Mouse (Mus musculus) thymus, adult 2 months (tissue): Measurements from ENCODE around the gene Tnfrsf13c. TPM values are rescaled to one million over a fixed set of nuclear protein-coding genes. Genes with fewer than 3 reads are reported as not detected.

Experiments used
- DNase-seq: peaks from one replicate; pipeline ENCODE4 v3.0.0; 2021
- H3K27ac ChIP-seq: fragments of 200-500 bp; 2 replicates; pipeline ENCODE4 v1.5.1; 2012; ENCODE audit warnings: low read length, control low read depth; ENCODE audit not compliant: control insufficient read depth, insufficient read depth
- H3K27me3 ChIP-seq: fragments of 200-500 bp; 2 replicates; pipeline ENCODE4 v1.6.1; 2012; ENCODE audit warnings: mild to moderate bottlenecking, low read length, moderate library complexity, mixed read lengths; ENCODE audit not compliant: control insufficient read depth, insufficient read depth
- H3K36me3 ChIP-seq: fragments of 200-500 bp; 2 replicates; pipeline ENCODE4 v1.6.1; 2012; ENCODE audit warnings: mild to moderate bottlenecking, low read length, moderate library complexity; ENCODE audit not compliant: control insufficient read depth, insufficient read depth
- H3K4me1 ChIP-seq: fragments of 200-500 bp; replicated peaks from 2 replicates; pipeline ENCODE4 v1.6.1; 2012; ENCODE audit warnings: low read length; ENCODE audit not compliant: control insufficient read depth, insufficient read depth
- H3K4me3 ChIP-seq: fragments of 200-500 bp; 2 replicates; pipeline ENCODE4 v1.5.1; 2012; ENCODE audit warnings: mild to moderate bottlenecking, low read length, control low read depth, moderate library complexity; ENCODE audit not compliant: control insufficient read depth, insufficient read depth
- CTCF ChIP-seq: fragments of 200-500 bp; IDR thresholded peaks from 2 replicates; pipeline ENCODE4 v1.5.1; 2012; ENCODE audit warnings: mild to moderate bottlenecking, control low read depth, low read length, moderate library complexity, borderline replicate concordance; ENCODE audit not compliant: control insufficient read depth, poor library complexity, insufficient read depth; ENCODE audit errors: extremely low read depth
- POLR2A ChIP-seq: fragments of 200-500 bp; IDR thresholded peaks from 2 replicates; pipeline ENCODE4 v1.6.1; 2012; ENCODE audit warnings: mild to moderate bottlenecking, low read length, control low read depth, moderate library complexity; ENCODE audit not compliant: control insufficient read depth, poor library complexity, insufficient read depth; ENCODE audit errors: extremely low read depth
- whole genome bisulfite sequencing: fragments of 180-500 bp; shearing (Covaris S2); methylation state at CpG from one replicate; pipeline ENCODE4 v1.1.7; 2018; 5-methylcytosine and 5-hydroxymethylcytosine counted together
- polyA plus RNA-seq: library from polyadenylated mRNA; depleted of rRNA; stranded (reverse); fragments of >200 nt; gene quantifications from 2 replicates; pipeline ENCODE4 v1.2.3, GENCODE M21; 2012

The Tnfrsf13c gene
- polyA plus RNA-seq, 1 experiment = 4.3 TPM

DNA sequence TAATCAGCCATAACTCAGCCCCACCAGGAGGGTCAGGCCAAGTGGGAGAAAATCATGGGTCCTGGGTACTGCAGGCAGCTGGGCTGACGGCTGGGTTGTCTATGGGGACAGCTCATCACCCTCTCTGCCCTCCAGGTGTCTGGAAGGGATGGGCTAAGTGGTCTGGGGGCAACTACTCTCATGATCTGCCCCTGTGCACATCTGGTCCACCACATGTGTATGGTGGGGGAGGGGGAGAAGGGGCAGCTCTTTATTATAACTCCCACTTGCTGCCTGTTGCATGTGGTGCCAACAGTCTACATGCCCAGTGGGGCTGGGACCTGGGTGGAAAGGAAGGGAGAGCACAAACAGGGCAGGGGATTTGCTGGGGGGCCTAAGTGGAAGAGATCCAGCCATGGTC is 13.4 kb downstream of the Tnfrsf13c start:
- Histone ChIP-seq H3K27ac (no peak overlapping the region), H3K36me3 (peaks cover 3% of the 10 kb centered on the region; the same call in 1 of the 2 replicates), H3K4me3 (no peak overlapping the region), H3K4me1 (peaks cover 7% of the 10 kb centered on the region; the same call in 1 of the 2 replicates), H3K27me3 (peaks cover 10% of the 10 kb centered on the region; the same call in 1 of the 2 replicates)
- TF ChIP-seq POLR2A (no peak), CTCF (no peak)
- no peak for DNase-seq
- 87% methylated on average over 1 of the region's 1 CpGs for WGBS

DNA sequence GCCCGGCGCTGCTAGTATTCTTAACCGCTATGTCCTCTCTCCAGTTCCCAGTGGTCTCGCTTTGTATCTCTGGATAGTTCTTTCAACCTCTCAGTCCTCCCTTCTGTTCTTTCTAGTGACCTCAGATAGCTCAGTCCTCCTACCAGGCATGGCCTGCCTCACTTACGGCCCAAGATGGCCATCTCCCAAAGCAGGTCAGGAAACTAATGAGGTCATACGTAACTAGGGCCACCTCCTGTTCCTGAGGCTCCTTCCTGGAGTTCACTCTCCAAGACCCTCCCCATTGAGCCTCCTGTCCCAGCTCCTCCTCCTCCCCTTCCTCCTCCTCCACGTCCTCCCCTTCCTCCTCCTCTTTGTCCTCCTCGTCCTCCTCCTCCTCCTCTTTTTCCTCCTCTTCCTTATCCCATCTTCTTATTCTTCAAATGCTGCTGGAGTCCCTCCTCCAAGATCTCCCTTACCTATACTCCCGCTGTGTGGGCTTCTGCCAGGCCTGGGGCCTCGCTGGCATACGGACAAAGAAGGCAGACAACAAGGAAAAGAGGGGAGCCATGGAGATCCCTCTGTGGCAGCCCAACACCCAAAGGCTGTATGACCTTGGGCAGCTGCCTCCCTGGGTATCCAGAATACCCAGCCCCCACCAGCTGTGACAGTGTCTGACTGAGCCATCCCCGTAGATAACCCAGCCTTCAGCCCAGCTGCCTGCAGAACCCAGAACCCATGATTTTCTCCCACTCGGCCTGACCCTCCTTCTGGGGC is 14.7 kb downstream of the Tnfrsf13c start:
- peaks cover 10% of the 10 kb centered on the region; the same call in 1 of the 2 replicates for H3K27me3 ChIP-seq
- no peak for TF ChIP-seq CTCF
- no peak for TF ChIP-seq POLR2A
- DNase-seq = no peak

DNA sequence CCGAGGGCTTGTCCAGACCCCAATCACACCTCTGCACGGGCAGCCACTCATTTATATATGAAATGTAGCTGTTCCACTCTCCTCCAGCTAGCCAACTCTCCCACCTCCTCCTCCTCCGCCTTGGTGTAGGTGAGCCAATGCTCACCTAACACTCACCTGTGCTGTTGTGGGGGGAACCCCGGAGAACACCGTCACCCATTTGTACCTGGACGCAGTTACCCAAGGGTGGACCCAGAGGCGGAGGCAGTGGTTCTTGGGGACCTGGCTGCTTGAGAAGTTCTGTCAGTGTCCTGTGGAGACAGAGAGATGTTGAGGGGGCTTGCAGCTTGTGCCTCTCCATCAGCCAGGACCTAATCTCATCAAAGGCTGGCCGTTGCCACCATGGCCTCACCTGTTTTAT is 15.9 kb downstream of the Tnfrsf13c start:
- 91% methylated on average over 8 of the region's 8 CpGs for WGBS
- peaks cover 10% of the 10 kb centered on the region; the same call in 1 of the 2 replicates for H3K27me3 ChIP-seq
- H3K4me1 ChIP-seq = peaks cover 7% of the 10 kb centered on the region; the same call in 1 of the 2 replicates
- no peak for DNase-seq
- no peak overlapping the region for H3K4me3 ChIP-seq
- no peak for TF ChIP-seq POLR2A
- no peak for TF ChIP-seq CTCF
- H3K36me3 ChIP-seq = peaks cover 13% of the 10 kb centered on the region; the same call in 1 of the 2 replicates
- H3K27ac ChIP-seq = no peak overlapping the region

More for the DNA sequence above, 14.7 kb downstream of the Tnfrsf13c start:
- WGBS = 92% methylated on average over 13 of the region's 13 CpGs
- peaks cover 7% of the 10 kb centered on the region; the same call in 1 of the 2 replicates for H3K4me1 ChIP-seq
- H3K36me3 ChIP-seq = peaks cover 8% of the 10 kb centered on the region; the same call in 1 of the 2 replicates
- H3K4me3 ChIP-seq = no peak overlapping the region
- no peak overlapping the region for H3K27ac ChIP-seq

DNA sequence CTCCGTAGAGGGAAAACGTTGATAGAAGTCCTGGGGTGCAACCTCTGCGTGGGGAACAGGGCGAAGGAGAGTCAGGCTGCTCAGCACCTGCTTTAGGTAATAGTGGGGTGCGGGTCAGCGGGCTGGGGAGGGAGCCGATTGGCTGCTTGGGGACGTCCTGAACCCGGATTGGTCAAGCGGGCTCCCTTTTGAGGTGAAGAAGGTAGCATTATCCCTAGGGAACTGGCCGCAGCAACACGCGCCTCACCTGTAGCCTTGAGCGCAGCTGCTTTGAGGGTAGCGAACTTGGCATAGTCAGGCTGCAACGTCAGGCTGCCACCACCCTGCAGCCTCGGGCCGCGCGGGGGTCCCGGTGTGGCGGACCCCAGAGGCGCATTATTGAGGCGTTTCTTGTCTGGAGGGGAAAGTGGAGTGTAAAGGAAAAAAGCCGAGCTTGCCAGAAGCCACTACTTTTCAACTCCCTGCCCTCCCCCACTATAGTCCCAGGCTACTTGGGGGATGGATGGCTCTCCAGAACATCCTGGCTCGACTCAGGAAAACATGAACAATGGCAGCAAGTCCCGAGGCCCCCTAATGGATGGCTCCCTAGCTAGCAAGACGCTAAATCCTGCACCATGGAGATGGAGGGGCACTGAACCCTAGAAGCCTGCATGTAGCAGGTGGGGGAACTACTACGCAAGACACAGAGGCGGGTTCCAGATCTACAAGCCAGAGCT is 16.5 kb downstream of the Tnfrsf13c start:
- H3K27me3 ChIP-seq = peaks cover 10% of the 10 kb centered on the region; the same call in 1 of the 2 replicates
- WGBS = 93% methylated on average over 30 of the region's 30 CpGs

DNA sequence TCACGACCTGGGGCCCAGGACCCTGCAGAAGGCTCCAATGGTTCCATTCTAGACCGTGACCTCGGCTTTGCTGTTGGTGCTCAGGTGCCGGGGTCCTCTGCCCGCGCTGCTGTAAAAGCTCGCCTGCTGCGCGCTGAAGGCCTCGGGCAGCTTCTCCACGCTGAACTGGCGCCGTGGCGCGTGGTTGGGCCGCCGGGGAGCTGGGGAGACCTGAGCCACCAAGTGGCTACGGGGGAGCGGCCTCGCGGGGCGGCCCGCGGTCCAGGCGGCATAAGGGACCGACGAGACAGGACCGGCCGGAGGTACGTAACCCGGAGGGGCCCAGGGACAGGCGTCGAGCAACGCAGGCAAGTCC is 17.1 kb downstream of the Tnfrsf13c start:
- peaks cover 7% of the 10 kb centered on the region; the same call in 1 of the 2 replicates for H3K27me3 ChIP-seq
- TF ChIP-seq POLR2A = no peak
- no peak for TF ChIP-seq CTCF
- no peak for DNase-seq
- 93% methylated on average over 34 of the region's 34 CpGs for WGBS
- H3K36me3 ChIP-seq = peaks cover 16% of the 10 kb centered on the region; the same call in 1 of the 2 replicates
- no peak overlapping the region for H3K4me3 ChIP-seq
- H3K4me1 ChIP-seq = peaks cover 5% of the 10 kb centered on the region; the same call in 1 of the 2 replicates
- H3K27ac ChIP-seq = no peak overlapping the region

More for the DNA sequence above, 16.5 kb downstream of the Tnfrsf13c start:
- peaks cover 7% of the 10 kb centered on the region; the same call in 1 of the 2 replicates for H3K4me1 ChIP-seq
- TF ChIP-seq POLR2A (no peak), CTCF (no peak)
- H3K36me3 ChIP-seq = peaks cover 16% of the 10 kb centered on the region; the same call in 1 of the 2 replicates
- H3K4me3 ChIP-seq = no peak overlapping the region
- DNase-seq = no peak
- H3K27ac ChIP-seq = no peak overlapping the region
